Mouse (Mus musculus) kidney, embryonic 16.5 days (tissue): ENCODE measurements around the gene Calm4. TPM values are rescaled to one million over a fixed set of nuclear protein-coding genes. Genes with fewer than 3 reads are reported as not detected.
"Not testable (repeated sequence)": the region's sequence is repeated elsewhere in the genome, so short reads cannot be mapped to it uniquely, and the experiment has no call there.

Experiments used
- ATAC-seq: fragments of 200-750 bp; cut with Nextera tagmentation; 2 replicates; pipeline ENCODE4 v1.8.0; 2017; ENCODE audit warnings: moderate TSS enrichment; ENCODE audit not compliant: low FRiP score, low TSS enrichment
- H3K27ac ChIP-seq: fragments of 300-500 bp; sonication (generic); 2 replicates; pipeline ENCODE4 v1.5.1; 2014; ENCODE audit warnings: low read length
- H3K27me3 ChIP-seq: fragments of 300-500 bp; sonication (generic); 2 replicates; pipeline ENCODE4 v1.6.1; 2014; ENCODE audit warnings: low read length, control low read depth, mixed read lengths; ENCODE audit not compliant: insufficient read depth
- H3K36me3 ChIP-seq: fragments of 300-500 bp; sonication (generic); 2 replicates; pipeline ENCODE4 v1.6.1; 2014; ENCODE audit warnings: low read length, control low read depth, mixed read lengths; ENCODE audit not compliant: insufficient read depth
- H3K4me1 ChIP-seq: fragments of 300-500 bp; sonication (generic); 2 replicates; pipeline ENCODE4 v1.6.1; 2014; ENCODE audit warnings: low read length, control low read depth, mixed read lengths; ENCODE audit not compliant: insufficient read depth
- H3K4me2 ChIP-seq: fragments of 300-500 bp; sonication (generic); replicated peaks from 2 replicates; pipeline ENCODE4 v1.6.1; 2014; ENCODE audit warnings: low read depth, low read length
- H3K4me3 ChIP-seq: fragments of 300-500 bp; sonication (generic); 2 replicates; pipeline ENCODE4 v1.5.1; 2014; ENCODE audit warnings: mild to moderate bottlenecking, low read length
- H3K9ac ChIP-seq: fragments of 300-500 bp; sonication (generic); replicated peaks from 2 replicates; pipeline ENCODE4 v1.6.1; 2014; ENCODE audit warnings: low read length
- H3K9me3 ChIP-seq: fragments of 300-500 bp; sonication (generic); 2 replicates; pipeline ENCODE4 v1.6.1; 2016; ENCODE audit warnings: low read length, control low read depth
- WGBS: fragments of 180-500 bp; shearing (Covaris S2); extraction: QIAGEN DNeasy Blood & Tissue Kit; methylation state at CpG from one replicate; pipeline ENCODE4 v1.1.7; 2014; 5-methylcytosine and 5-hydroxymethylcytosine counted together
- polyA plus RNA-seq: library from polyadenylated mRNA; unstranded; fragments of >200 nt; fragmentation: Nextera tagmentation; extraction: Ambion mirVana; gene quantifications from 2 replicates; pipeline ENCODE4 v1.2.1, GENCODE M21; 2015

Gene Calm4
- polyA plus RNA-seq, 1 experiment from 2014 or later = not detected

- not testable (repeated sequence) for H3K36me3 ChIP-seq, H3K4me2 ChIP-seq, H3K4me3 ChIP-seq, H3K27ac ChIP-seq, H3K9me3 ChIP-seq, H3K27me3 ChIP-seq, H3K9ac ChIP-seq, H3K4me1 ChIP-seq, ATAC-seq
- 92% methylated on average over 3 of the region's 3 CpGs for WGBS
Measured at GRCm38 (mm10) chr13:3853648-3854333, 16.2 kb downstream of the Calm4 start, which contains the start of gene Calm5. Calm5 (plus strand) TSS chr13:3854173.

DNA sequence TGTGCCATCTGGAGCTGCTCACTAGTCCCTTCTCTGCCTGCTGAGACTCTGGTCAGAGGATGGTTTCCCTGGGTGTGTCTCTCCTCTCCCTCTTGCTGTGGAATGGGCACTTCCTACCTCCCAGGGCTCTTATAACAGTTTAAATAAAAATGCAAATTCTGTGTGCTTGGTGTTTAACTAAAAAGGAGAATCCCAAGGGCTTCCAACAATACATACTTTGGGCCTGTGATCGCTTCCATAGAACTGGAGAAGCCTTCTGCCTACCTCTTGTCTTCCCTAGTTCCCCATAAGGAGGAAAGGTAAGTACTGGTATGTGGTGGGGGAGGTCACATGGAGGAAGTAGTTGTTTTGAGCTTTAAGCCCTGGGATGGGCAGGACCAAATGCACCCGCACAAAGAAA is 17.3 kb downstream of the Calm4 start:
- Histone ChIP-seq H3K9me3 (no peaks in the 10 kb centered on the region), H3K4me3 (no peak overlapping the region), H3K27ac (no peak overlapping the region), H3K27me3 (no peaks in the 10 kb centered on the region), H3K4me2 (no peak overlapping the region), H3K9ac (no peak overlapping the region), H3K36me3 (no peaks in the 10 kb centered on the region), H3K4me1 (no peaks in the 10 kb centered on the region)
- WGBS = 86% methylated on average over 2 of the region's 2 CpGs
- ATAC-seq = no peak

GRCm38 (mm10) chr13:3856252-3856651 is 18.7 kb downstream of the Calm4 start:
- Histone ChIP-seq H3K27me3 (no peaks in the 10 kb centered on the region), H3K9me3 (no peaks in the 10 kb centered on the region), H3K4me2 (no peak overlapping the region), H3K4me1 (no peaks in the 10 kb centered on the region), H3K36me3 (no peaks in the 10 kb centered on the region), H3K27ac (no peak overlapping the region), H3K9ac (no peak overlapping the region), H3K4me3 (no peak overlapping the region)
- WGBS = 65% methylated on average over 1 of the region's 1 CpGs
- peak; percentile 65; the same call in 1 of the 2 replicates for ATAC-seq

DNA sequence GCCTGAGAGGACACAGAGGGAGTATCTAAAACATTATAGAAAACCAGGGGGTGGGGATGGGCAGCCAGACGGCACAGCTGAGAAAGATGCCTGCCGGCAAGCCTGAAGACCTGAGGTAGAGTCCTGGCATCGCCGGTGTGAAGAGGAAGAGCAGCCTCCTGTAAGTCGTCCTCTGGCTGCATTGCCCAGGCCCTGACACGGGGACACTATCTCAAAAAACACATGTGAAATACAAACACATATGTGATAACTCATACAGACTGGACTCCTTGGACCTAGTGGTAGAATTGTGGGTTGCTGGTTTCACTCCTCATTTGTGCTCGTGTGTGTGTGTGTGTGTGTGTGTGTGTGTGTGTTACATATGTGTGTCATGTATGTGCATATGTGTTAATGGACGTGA is 23.7 kb downstream of the Calm4 start:
- no peaks in the 10 kb centered on the region for H3K4me1 ChIP-seq
- H3K4me2 ChIP-seq = no peak overlapping the region
- no peaks in the 10 kb centered on the region for H3K36me3 ChIP-seq
- WGBS = 88% methylated on average over 8 of the region's 8 CpGs
- H3K27ac ChIP-seq = no peak overlapping the region
- no peak overlapping the region for H3K9ac ChIP-seq
- no peaks in the 10 kb centered on the region for H3K9me3 ChIP-seq
- no peak for ATAC-seq
- no peak overlapping the region for H3K4me3 ChIP-seq
- H3K27me3 ChIP-seq = no peaks in the 10 kb centered on the region

DNA sequence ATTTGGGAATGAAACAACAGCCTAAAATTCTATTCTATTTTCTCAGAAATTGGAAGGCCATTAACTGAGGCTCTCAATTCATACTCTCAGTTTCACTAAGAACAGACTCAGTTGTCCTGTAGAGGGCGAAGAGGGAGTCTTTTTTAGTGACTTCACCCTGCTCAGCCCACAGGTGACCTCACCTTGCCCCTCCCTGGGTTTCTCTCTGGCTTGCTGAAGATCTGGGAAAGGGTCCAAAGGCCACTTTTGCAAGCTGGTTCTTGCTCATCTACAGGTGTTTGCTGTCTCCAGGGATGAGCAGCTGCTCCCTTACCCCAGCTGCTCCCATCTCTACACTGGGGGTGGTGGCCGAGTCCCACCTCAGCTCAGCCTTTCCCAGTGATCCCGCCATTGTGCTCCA is 24.8 kb downstream of the Calm4 start:
- Histone ChIP-seq H3K9me3 (no peaks in the 10 kb centered on the region), H3K4me3 (no peak overlapping the region), H3K4me1 (no peaks in the 10 kb centered on the region), H3K36me3 (no peaks in the 10 kb centered on the region), H3K9ac (no peak overlapping the region), H3K27ac (no peak overlapping the region), H3K27me3 (no peaks in the 10 kb centered on the region), H3K4me2 (no peak overlapping the region)
- WGBS = 77% methylated on average over 3 of the region's 3 CpGs
- no peak for ATAC-seq

GRCm38 (mm10) chr13:3862922-3863580 is 25.5 kb downstream of the Calm4 start:
- Histone ChIP-seq H3K9ac (no peak overlapping the region), H3K4me2 (no peak overlapping the region), H3K4me1 (no peaks in the 10 kb centered on the region), H3K4me3 (no peak overlapping the region), H3K27ac (no peak overlapping the region), H3K27me3 (no peaks in the 10 kb centered on the region), H3K9me3 (no peaks in the 10 kb centered on the region), H3K36me3 (no peaks in the 10 kb centered on the region)
- ATAC-seq = no peak
- 86% methylated on average over 10 of the region's 10 CpGs for WGBS

DNA sequence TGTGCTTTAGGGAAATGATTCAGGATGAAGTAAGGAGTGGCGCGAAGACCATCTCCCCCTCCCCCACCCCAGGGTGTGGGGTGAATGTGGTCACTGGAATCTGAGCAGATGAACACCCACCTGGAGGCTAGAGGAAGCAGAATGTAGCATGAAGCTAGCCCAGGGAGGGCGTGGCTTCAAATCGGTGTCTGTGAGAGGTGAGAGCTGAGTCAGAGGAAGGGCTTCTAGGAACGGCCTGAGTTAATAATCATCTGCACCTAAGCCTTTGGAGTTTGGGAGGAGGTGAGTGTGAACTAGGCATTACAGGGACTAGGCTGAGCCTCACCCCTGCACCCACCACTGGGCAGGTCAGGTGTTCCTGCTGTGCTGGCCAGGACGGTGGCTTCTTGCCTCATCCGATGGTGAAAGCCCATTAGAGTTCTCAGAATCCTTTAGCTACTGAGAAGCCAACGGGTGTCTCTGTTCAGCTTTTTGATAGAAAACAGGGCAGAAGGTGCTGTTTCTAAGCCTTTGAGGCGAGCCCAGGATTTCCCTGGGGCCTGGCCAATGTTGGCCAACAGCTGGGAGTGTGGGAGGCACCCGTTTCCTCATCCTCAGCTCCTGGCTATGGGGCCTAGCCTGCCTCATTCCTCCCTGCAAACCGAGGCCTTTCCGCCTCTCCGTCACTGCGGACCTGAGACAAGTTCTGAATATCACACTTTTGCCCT is 28.2 kb downstream of the Calm4 start:
- Histone ChIP-seq H3K4me1 (no peaks in the 10 kb centered on the region), H3K27ac (no peak overlapping the region), H3K27me3 (no peaks in the 10 kb centered on the region), H3K4me3 (no peak overlapping the region), H3K9me3 (no peaks in the 10 kb centered on the region), H3K4me2 (no peak overlapping the region), H3K9ac (no peak overlapping the region), H3K36me3 (no peaks in the 10 kb centered on the region)
- 80% methylated on average over 14 of the region's 14 CpGs for WGBS
- peak; percentile 74; the same call in 1 of the 2 replicates for ATAC-seq

DNA sequence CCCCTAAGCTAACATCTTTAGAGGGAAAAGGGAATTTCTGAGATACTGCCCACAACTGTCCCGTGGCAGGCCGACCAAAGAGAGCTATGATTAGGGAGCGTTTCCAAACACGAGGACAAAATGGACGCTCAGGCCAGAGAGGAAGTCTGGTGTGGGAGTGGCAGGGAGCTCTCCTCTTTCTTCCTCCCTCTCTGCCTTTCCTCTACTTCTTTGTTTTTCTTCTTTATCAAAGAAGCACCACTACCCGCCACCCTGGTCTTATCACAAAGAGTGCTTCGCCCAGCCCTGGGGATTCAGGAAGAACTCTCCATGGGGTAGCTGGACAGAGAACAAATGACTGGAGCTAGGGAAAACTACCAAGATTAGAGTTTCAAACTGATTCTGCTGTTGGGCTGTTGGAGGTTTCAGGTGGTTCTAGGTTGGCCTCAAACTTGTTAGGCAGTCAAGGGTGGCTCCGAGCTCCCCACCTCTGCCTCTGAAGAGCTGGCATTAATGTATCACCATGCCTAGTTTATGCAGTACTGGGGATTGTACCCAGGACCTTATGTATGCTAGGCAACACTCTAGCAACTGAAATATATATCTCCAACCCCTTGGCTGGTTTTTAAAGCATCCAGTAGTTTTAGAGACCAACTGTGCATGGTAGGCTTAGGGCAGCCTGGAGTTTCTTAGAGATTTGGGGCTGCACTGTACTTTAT is 28.9 kb downstream of the Calm4 start:
- H3K36me3 ChIP-seq = no peaks in the 10 kb centered on the region
- no peak overlapping the region for H3K27ac ChIP-seq
- no peaks in the 10 kb centered on the region for H3K27me3 ChIP-seq
- 78% methylated on average over 8 of the region's 8 CpGs for WGBS
- no peaks in the 10 kb centered on the region for H3K9me3 ChIP-seq
- no peak overlapping the region for H3K4me2 ChIP-seq
- no peak for ATAC-seq
- no peak overlapping the region for H3K9ac ChIP-seq
- no peaks in the 10 kb centered on the region for H3K4me1 ChIP-seq
- no peak overlapping the region for H3K4me3 ChIP-seq

GRCm38 (mm10) chr13:3867158-3867557 is 29.6 kb downstream of the Calm4 start:
- ATAC-seq = no peak
- Histone ChIP-seq H3K27me3 (no peaks in the 10 kb centered on the region), H3K4me2 (no peak overlapping the region), H3K9me3 (no peaks in the 10 kb centered on the region), H3K36me3 (no peaks in the 10 kb centered on the region), H3K27ac (no peak overlapping the region), H3K4me1 (no peaks in the 10 kb centered on the region), H3K4me3 (no peak overlapping the region), H3K9ac (no peak overlapping the region)
- 83% methylated on average over 6 of the region's 6 CpGs for WGBS
